Mouse (Mus musculus) ES-E14 (cell line): ENCODE results near the gene Nectin2. TPM values are rescaled to one million over a fixed set of nuclear protein-coding genes. Genes with fewer than 3 reads are reported as not detected.

Experiments
- DNase-seq: peaks from one replicate; pipeline ENCODE4 v3.0.0-alpha.2; 2013; ENCODE audit warnings: low read depth, low spot score
- H3K27ac ChIP-seq: 2 replicates; pipeline ENCODE4 v1.5.1; 2012; ENCODE audit warnings: low read depth, mild to moderate bottlenecking, low read length, moderate library complexity, mixed read lengths; ENCODE audit not compliant: poor library complexity, insufficient read depth, severe bottlenecking
- H3K36me3 ChIP-seq: 2 replicates; pipeline ENCODE4 v1.6.1; 2012; ENCODE audit warnings: mild to moderate bottlenecking, low read length, moderate library complexity, mixed read lengths; ENCODE audit not compliant: control insufficient read depth, poor library complexity, insufficient read depth, severe bottlenecking
- H3K4me1 ChIP-seq, 2 experiments: fragments of 150-350 bp in 1 of 2; sonication (generic) in 1 of 2; 2 replicates each; pipeline ENCODE4 v1.6.1; 2012; ENCODE audit warnings: low read length in 2 of 2, mild to moderate bottlenecking in 1 of 2, mixed read lengths in 1 of 2; ENCODE audit not compliant: control insufficient read depth in 2 of 2, insufficient read depth in 2 of 2, poor library complexity in 1 of 2
- H3K4me3 ChIP-seq, 2 experiments: fragments of 150-350 bp in 1 of 2; sonication (generic) in 1 of 2; 2 replicates each; pipeline ENCODE4 v1.5.1; 2012; ENCODE audit warnings: low read length in 2 of 2, low read depth in 1 of 2, mild to moderate bottlenecking in 1 of 2, mixed read lengths in 1 of 2; ENCODE audit not compliant: insufficient read depth in 1 of 2, poor library complexity in 1 of 2, severe bottlenecking in 1 of 2
- H3K9ac ChIP-seq: 2 replicates; pipeline ENCODE4 v1.6.1; 2012; ENCODE audit warnings: low read depth, mild to moderate bottlenecking, low read length, mixed read lengths; ENCODE audit not compliant: poor library complexity, insufficient read depth, severe bottlenecking
- H3K9me3 ChIP-seq: fragments of 150-350 bp; sonication (generic); 2 replicates; pipeline ENCODE4 v1.6.1; 2012; ENCODE audit warnings: low read depth, mild to moderate bottlenecking, low read length; ENCODE audit not compliant: control insufficient read depth, insufficient read depth
- CHD2 ChIP-seq: IDR thresholded peaks from 2 replicates; pipeline ENCODE4 v1.6.1; 2014; ENCODE audit warnings: mild to moderate bottlenecking, low read depth, low read length, inconsistent platforms
- HCFC1 ChIP-seq: IDR thresholded peaks from 2 replicates; pipeline ENCODE4 v1.6.1; 2012; ENCODE audit warnings: low read length, inconsistent platforms, borderline replicate concordance; ENCODE audit not compliant: insufficient read depth
- MAFK ChIP-seq: IDR thresholded peaks from 2 replicates; pipeline ENCODE4 v1.6.1; 2014; ENCODE audit warnings: mild to moderate bottlenecking, low read depth, low read length, inconsistent platforms; ENCODE audit not compliant: insufficient read depth
- ZC3H11A ChIP-seq: IDR thresholded peaks from 2 replicates; pipeline ENCODE4 v1.6.1; 2012; ENCODE audit warnings: low read depth, mild to moderate bottlenecking, inconsistent platforms, low read length, borderline replicate concordance
- ZNF384 ChIP-seq: IDR thresholded peaks from 2 replicates; pipeline ENCODE4 v1.6.1; 2012; ENCODE audit warnings: low read depth, low read length, inconsistent platforms
- in situ Hi-C, 2 experiments: fragments of 600-800 bp; cut with MboI; formaldehyde crosslinking; loops; one replicate each; pipeline ENCODE4 v1.15.1; 2025; ENCODE audit warnings: low sequenced_read_pairs in 2 of 2, inconsistent platforms in 1 of 2; ENCODE audit not compliant: unreplicated experiment in 2 of 2
- total RNA-seq: library from RNA; depleted of rRNA; stranded (reverse); fragments of 300-350 nt; gene quantifications from 2 replicates; pipeline ENCODE4 v1.2.3, GENCODE M21; 2012

Nectin2 gene
- total RNA-seq, 1 experiment = 241 TPM

DNA sequence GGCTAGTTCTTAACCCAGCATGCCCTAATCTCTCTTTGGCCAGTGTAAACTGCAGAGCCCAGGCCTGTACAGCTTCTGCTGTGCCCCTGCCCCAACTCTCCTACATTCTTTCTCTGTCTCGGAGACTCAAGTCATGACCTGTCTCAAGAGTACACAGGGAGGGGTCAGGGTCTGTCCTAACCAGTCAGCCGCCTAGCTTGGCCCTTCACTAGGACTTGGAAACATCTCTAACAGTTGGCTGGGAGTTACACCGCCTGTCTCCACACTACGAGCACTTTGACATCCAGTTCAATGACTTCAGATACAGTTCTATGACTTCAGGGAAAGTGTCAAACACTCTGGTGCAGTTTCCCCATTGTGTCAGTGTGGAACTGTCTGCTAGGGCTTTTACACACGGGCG is 58.8 kb downstream of the Nectin2 start:
- peak overlapping the region; percentile 52 to 72 for H3K4me3 ChIP-seq

DNA sequence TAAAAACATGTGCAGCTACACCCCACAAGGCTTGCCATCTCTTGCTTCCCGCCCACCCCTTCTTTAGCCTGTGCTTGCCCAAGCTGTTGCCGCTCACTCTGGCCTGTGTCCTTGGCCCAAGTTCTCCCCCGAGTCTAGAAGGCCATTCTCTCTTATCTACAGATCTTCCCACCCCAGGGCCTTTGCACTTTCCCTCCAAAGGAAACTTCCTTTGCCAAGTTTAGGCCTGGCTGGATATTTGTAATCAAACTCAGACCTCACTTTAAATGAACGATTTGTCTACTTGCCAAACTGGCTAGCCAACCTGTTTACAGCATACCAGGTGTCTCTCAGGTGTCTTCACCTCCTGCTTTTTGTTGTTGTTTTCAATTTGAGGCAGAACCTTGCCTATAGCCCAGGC is 59.4 kb downstream of the Nectin2 start:
- H3K36me3 ChIP-seq = no peaks in the 10 kb centered on the region; the same call in 1 of the 2 replicates
- H3K27ac ChIP-seq = peak overlapping the region; percentile 80; the same call in 1 of the 2 replicates
- peak overlapping the region; percentile 79; the same call in 1 of the 2 replicates for H3K9ac ChIP-seq
- H3K4me1 ChIP-seq = peaks cover 2 to 28% of the 10 kb centered on the region in 2 experiments; a peak in 2 of 4 replicates
- no peak overlapping the region for H3K4me3 ChIP-seq
- TF ChIP-seq HCFC1 = no peak
- no peak for TF ChIP-seq CHD2
- no peak for TF ChIP-seq MAFK
- TF ChIP-seq ZNF384 = no peak
- no peak for TF ChIP-seq ZC3H11A
- in situ Hi-C loops = no loop called here
- H3K9me3 ChIP-seq = no peaks in the 10 kb centered on the region
- no peak for DNase-seq

More for the DNA sequence above, 58.8 kb downstream of the Nectin2 start:
- in situ Hi-C loops = no loop called here
- Histone ChIP-seq H3K9me3 (no peaks in the 10 kb centered on the region), H3K27ac (peak overlapping the region; percentile 80), H3K4me1 (peaks cover 2 to 26% of the 10 kb centered on the region in 2 experiments; a peak in 2 of 4 replicates), H3K9ac (peak overlapping the region; percentile 79), H3K36me3 (peaks cover 3% of the 10 kb centered on the region)
- DNase-seq = no peak
- TF ChIP-seq CHD2 (no peak), HCFC1 (no peak), ZC3H11A (no peak), MAFK (no peak), ZNF384 (no peak)

DNA sequence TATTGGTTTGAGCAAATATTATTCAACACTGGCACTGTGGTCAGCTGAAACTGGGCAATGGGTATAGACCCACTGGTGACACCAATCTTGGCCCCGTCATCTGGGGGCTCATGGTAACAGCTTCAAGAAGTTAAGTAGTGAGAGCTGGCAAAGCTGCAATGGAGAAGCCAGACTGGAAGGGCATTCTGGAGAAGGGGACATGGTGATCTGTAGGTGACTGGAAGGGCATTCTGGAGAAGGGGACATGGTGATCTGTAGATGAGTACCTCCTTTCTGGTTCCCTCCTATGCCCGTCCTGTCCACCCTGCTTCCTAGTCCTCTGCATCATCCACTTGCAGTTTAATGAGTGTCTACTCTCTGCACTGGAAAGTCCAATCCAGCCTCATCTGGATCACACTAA is 61.7 kb downstream of the Nectin2 start:
- in situ Hi-C loops = no loop called here
- no peak overlapping the region for H3K4me3 ChIP-seq
- no peak overlapping the region for H3K9ac ChIP-seq
- DNase-seq = no peak
- no peaks in the 10 kb centered on the region for H3K9me3 ChIP-seq
- H3K27ac ChIP-seq = no peak overlapping the region
- TF ChIP-seq ZC3H11A (no peak), CHD2 (no peak), MAFK (no peak)
- H3K4me1 ChIP-seq = peaks cover 2 to 26% of the 10 kb centered on the region in 2 experiments; a peak in 2 of 4 replicates
- H3K36me3 ChIP-seq = no peaks in the 10 kb centered on the region; the same call in 1 of the 2 replicates

DNA sequence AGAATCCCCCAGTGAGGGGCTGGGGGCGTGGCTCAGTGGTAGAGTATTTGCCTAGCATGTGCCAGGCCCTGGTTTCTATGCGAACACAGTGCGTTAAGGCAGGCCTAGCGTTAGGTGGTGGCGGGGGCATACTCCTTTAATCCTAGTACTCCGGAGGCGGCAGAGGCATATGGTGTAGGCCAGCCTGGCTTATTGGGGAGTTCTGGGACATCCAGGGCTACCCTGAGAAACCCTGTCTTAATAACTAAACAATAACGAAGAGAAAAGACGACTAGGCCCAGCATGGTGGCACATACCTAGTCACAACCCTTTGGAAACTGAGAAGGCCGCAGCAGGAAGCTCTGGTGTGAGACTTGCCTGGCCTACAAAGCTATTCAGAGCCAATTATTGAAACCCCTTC is 62.2 kb downstream of the Nectin2 start:
- in situ Hi-C loops = no loop called here
- no peak overlapping the region for H3K4me3 ChIP-seq
- no peak for TF ChIP-seq ZNF384
- TF ChIP-seq CHD2 = no peak
- no peak for TF ChIP-seq MAFK
- no peak for TF ChIP-seq HCFC1
- TF ChIP-seq ZC3H11A = no peak
- H3K4me1 ChIP-seq = peaks cover 2 to 23% of the 10 kb centered on the region in 2 experiments; a peak in 2 of 4 replicates
- H3K27ac ChIP-seq = no peak overlapping the region
- H3K36me3 ChIP-seq = no peaks in the 10 kb centered on the region; the same call in 1 of the 2 replicates
- no peaks in the 10 kb centered on the region for H3K9me3 ChIP-seq
- DNase-seq = no peak
- H3K9ac ChIP-seq = no peak overlapping the region
